Mouse (Mus musculus) neural tube, embryonic 15.5 days (tissue): ENCODE results near the gene Myh14. TPM values are rescaled to one million over a fixed set of nuclear protein-coding genes. Genes with fewer than 3 reads are reported as not detected.

Source experiments
- ATAC-seq: fragments of 200-750 bp; cut with Nextera tagmentation; 2 replicates; pipeline ENCODE4 v1.8.0; 2017; ENCODE audit warnings: mild to moderate bottlenecking, moderate TSS enrichment, moderate library complexity; ENCODE audit not compliant: low FRiP score
- H3K27ac ChIP-seq: fragments of 300-500 bp; sonication (generic); replicated peaks from 2 replicates; pipeline ENCODE4 v1.5.1; 2015; ENCODE audit warnings: mild to moderate bottlenecking, inconsistent platforms
- H3K27me3 ChIP-seq: fragments of 300-500 bp; sonication (generic); replicated peaks from 2 replicates; pipeline ENCODE4 v1.6.1; 2015; ENCODE audit warnings: inconsistent platforms
- H3K36me3 ChIP-seq: fragments of 300-500 bp; sonication (generic); 2 replicates; pipeline ENCODE4 v1.6.1; 2015; ENCODE audit warnings: inconsistent platforms
- H3K4me1 ChIP-seq: fragments of 300-500 bp; sonication (generic); 2 replicates; pipeline ENCODE4 v1.6.1; 2015; ENCODE audit warnings: inconsistent platforms
- H3K4me2 ChIP-seq: fragments of 300-500 bp; sonication (generic); 2 replicates; pipeline ENCODE4 v1.6.1; 2015; ENCODE audit warnings: inconsistent platforms, mild to moderate bottlenecking, moderate library complexity
- H3K4me3 ChIP-seq: fragments of 300-500 bp; sonication (generic); replicated peaks from 2 replicates; pipeline ENCODE4 v1.5.1; 2015; ENCODE audit warnings: mild to moderate bottlenecking, inconsistent platforms
- H3K9ac ChIP-seq: fragments of 300-500 bp; sonication (generic); replicated peaks from 2 replicates; pipeline ENCODE4 v1.6.1; 2015; ENCODE audit warnings: mild to moderate bottlenecking, inconsistent platforms
- H3K9me3 ChIP-seq: fragments of 300-500 bp; sonication (generic); replicated peaks from 2 replicates; pipeline ENCODE4 v1.6.1; 2016; ENCODE audit warnings: inconsistent platforms
- WGBS: fragments of 180-500 bp; shearing (Covaris S2); methylation state at CpG from one replicate; pipeline ENCODE4 v1.1.7; 2015; ENCODE audit warnings: mixed read lengths; 5-methylcytosine and 5-hydroxymethylcytosine counted together
- polyA plus RNA-seq: library from polyadenylated mRNA; unstranded; fragments of >200 nt; fragmentation: Nextera tagmentation; extraction: Ambion mirVana; gene quantifications from 2 replicates; pipeline ENCODE4 v1.2.1, GENCODE M21; 2015

The Myh14 gene
- polyA plus RNA-seq, 1 experiment from 2014 or later, result 4.8 TPM

- no peak for ATAC-seq
- Histone ChIP-seq H3K4me3 (no peak overlapping the region), H3K27me3 (peaks cover 17% of the 10 kb centered on the region), H3K9me3 (no peaks in the 10 kb centered on the region), H3K9ac (no peak overlapping the region), H3K27ac (no peak overlapping the region), H3K4me2 (no peak overlapping the region), H3K4me1 (peaks cover 38% of the 10 kb centered on the region), H3K36me3 (peaks cover 7% of the 10 kb centered on the region; the same call in 1 of the 2 replicates)
- WGBS, result 98% methylated on average over 6 of the region's 6 CpGs
Observed at GRCm38 (mm10) chr7:44596051-44596450, 74.6 kb downstream of the Myh14 start.

GRCm38 (mm10) chr7:44595131-44595561, 75.5 kb downstream of the Myh14 start:
- H3K4me2 ChIP-seq, result no peak overlapping the region
- peaks cover 43% of the 10 kb centered on the region for H3K4me1 ChIP-seq
- no peak overlapping the region; the same call in 1 of the 2 replicates for H3K27ac ChIP-seq
- no peak overlapping the region for H3K9ac ChIP-seq
- WGBS, result 95% methylated on average over 20 of the region's 20 CpGs
- H3K4me3 ChIP-seq, result no peak overlapping the region
- no peak for ATAC-seq
- H3K9me3 ChIP-seq, result no peaks in the 10 kb centered on the region
- H3K27me3 ChIP-seq, result peaks cover 16% of the 10 kb centered on the region
- peaks cover 7% of the 10 kb centered on the region; the same call in 1 of the 2 replicates for H3K36me3 ChIP-seq

- H3K4me2 ChIP-seq, result peak overlapping the region; percentile 90
- WGBS, result 52% methylated on average over 6 of the region's 6 CpGs
- no peak for ATAC-seq
Observed at GRCm38 (mm10) chr7:44594291-44594690, 76.4 kb downstream of the Myh14 start.

GRCm38 (mm10) chr7:44593775-44594174, 76.9 kb downstream of the Myh14 start:
- no peaks in the 10 kb centered on the region for H3K9me3 ChIP-seq
- peak overlapping the region; percentile 73 for H3K4me3 ChIP-seq
- H3K4me1 ChIP-seq, result peaks cover 53% of the 10 kb centered on the region
- H3K4me2 ChIP-seq, result peak overlapping the region; percentile 90
- H3K36me3 ChIP-seq, result peaks cover 7% of the 10 kb centered on the region; the same call in 1 of the 2 replicates
- peaks cover 14% of the 10 kb centered on the region for H3K27me3 ChIP-seq
- H3K27ac ChIP-seq, result peak overlapping the region; percentile 73
- peak; percentile 57 for ATAC-seq
- peak overlapping the region; percentile 56 for H3K9ac ChIP-seq
- WGBS, result under 1% methylated on average over 22 of the region's 22 CpGs

More at GRCm38 (mm10) chr7:44594291-44594690, 76.4 kb downstream of the Myh14 start:
- Histone ChIP-seq H3K27ac (peak overlapping the region; percentile 73), H3K36me3 (peaks cover 7% of the 10 kb centered on the region; the same call in 1 of the 2 replicates), H3K9me3 (no peaks in the 10 kb centered on the region), H3K4me1 (peaks cover 52% of the 10 kb centered on the region), H3K9ac (peak overlapping the region; percentile 56), H3K4me3 (peak overlapping the region; percentile 73), H3K27me3 (peaks cover 14% of the 10 kb centered on the region)

GRCm38 (mm10) chr7:44593051-44593450, 77.6 kb downstream of the Myh14 start:
- Histone ChIP-seq H3K4me3 (peak overlapping the region; percentile 73), H3K9me3 (no peaks in the 10 kb centered on the region), H3K36me3 (peaks cover 7% of the 10 kb centered on the region; the same call in 1 of the 2 replicates), H3K27ac (no peak overlapping the region), H3K27me3 (peaks cover 14% of the 10 kb centered on the region), H3K4me2 (peak overlapping the region; percentile 90), H3K4me1 (peaks cover 58% of the 10 kb centered on the region), H3K9ac (peak overlapping the region; percentile 56)
- WGBS, result under 1% methylated on average over 14 of the region's 15 CpGs
- no peak for ATAC-seq

GRCm38 (mm10) chr7:44591348-44592116, 79.1 kb downstream of the Myh14 start:
- Histone ChIP-seq H3K4me3 (peak overlapping the region; percentile 73), H3K9me3 (no peaks in the 10 kb centered on the region), H3K4me1 (peaks cover 71% of the 10 kb centered on the region), H3K27ac (peak overlapping the region; percentile 81), H3K4me2 (peak overlapping the region; percentile 90), H3K27me3 (peaks cover 14% of the 10 kb centered on the region), H3K36me3 (peaks cover 4% of the 10 kb centered on the region; the same call in 1 of the 2 replicates), H3K9ac (peak overlapping the region; percentile 50)
- WGBS, result under 1% methylated on average over 59 of the region's 60 CpGs
- ATAC-seq, result no peak

GRCm38 (mm10) chr7:44590402-44591347, 80.0 kb downstream of the Myh14 start, which contains the start of gene Kcnc3:
Gene Kcnc3 (plus strand): TSS chr7:44590664.
- peak within 1 kb of the TSS; percentile 90 for H3K4me2 ChIP-seq
- peaks cover 14% of the 10 kb centered on the region for H3K27me3 ChIP-seq
- H3K9me3 ChIP-seq, result no peaks in the 10 kb centered on the region
- peaks cover 76% of the 10 kb centered on the region for H3K4me1 ChIP-seq
- H3K9ac ChIP-seq, result peak within 1 kb of the TSS; percentile 55
- ATAC-seq, result peak; percentile 91
- H3K27ac ChIP-seq, result peak within 1 kb of the TSS; percentile 82
- H3K4me3 ChIP-seq, result peak within 1 kb of the TSS; percentile 73
- WGBS, result under 1% methylated on average over 79 of the region's 80 CpGs
- H3K36me3 ChIP-seq, result peaks cover 4% of the 10 kb centered on the region; the same call in 1 of the 2 replicates

GRCm38 (mm10) chr7:44589946-44590345, 80.7 kb downstream of the Myh14 start:
- Histone ChIP-seq H3K9me3 (no peaks in the 10 kb centered on the region), H3K4me3 (peak overlapping the region; percentile 73), H3K9ac (peak overlapping the region; percentile 55; the same call in 1 of the 2 replicates), H3K27ac (peak overlapping the region; percentile 82), H3K27me3 (peaks cover 17% of the 10 kb centered on the region), H3K4me2 (peak overlapping the region; percentile 90), H3K4me1 (peaks cover 79% of the 10 kb centered on the region), H3K36me3 (no peaks in the 10 kb centered on the region)
- 1% methylated on average over 13 of the region's 13 CpGs for WGBS
- peak; percentile 4; the same call in 1 of the 2 replicates for ATAC-seq

GRCm38 (mm10) chr7:44589149-44589548, 81.5 kb downstream of the Myh14 start:
- peak; percentile 15 for ATAC-seq
- under 1% methylated on average over 32 of the region's 33 CpGs for WGBS
- H3K9me3 ChIP-seq, result no peaks in the 10 kb centered on the region

GRCm38 (mm10) chr7:44588338-44588737, 82.3 kb downstream of the Myh14 start:
- Histone ChIP-seq H3K4me1 (peaks cover 64% of the 10 kb centered on the region), H3K4me3 (peak overlapping the region; percentile 73), H3K36me3 (no peaks in the 10 kb centered on the region), H3K4me2 (peak overlapping the region; percentile 90), H3K9me3 (no peaks in the 10 kb centered on the region), H3K9ac (peak overlapping the region; percentile 55), H3K27ac (peak overlapping the region; percentile 82; the same call in 1 of the 2 replicates), H3K27me3 (peaks cover 17% of the 10 kb centered on the region)
- ATAC-seq, result no peak
- 9% methylated on average over 12 of the region's 12 CpGs for WGBS

More at GRCm38 (mm10) chr7:44589149-44589548, 81.5 kb downstream of the Myh14 start:
- peak overlapping the region; percentile 82 for H3K27ac ChIP-seq
- H3K36me3 ChIP-seq, result no peaks in the 10 kb centered on the region
- H3K27me3 ChIP-seq, result peaks cover 17% of the 10 kb centered on the region
- peak overlapping the region; percentile 73 for H3K4me3 ChIP-seq
- peak overlapping the region; percentile 90 for H3K4me2 ChIP-seq
- H3K4me1 ChIP-seq, result peaks cover 72% of the 10 kb centered on the region
- peak overlapping the region; percentile 55 for H3K9ac ChIP-seq

- H3K4me1 ChIP-seq, result peaks cover 57% of the 10 kb centered on the region
- H3K36me3 ChIP-seq, result no peaks in the 10 kb centered on the region
- no peak overlapping the region for H3K27ac ChIP-seq
- peak overlapping the region; percentile 53 for H3K9ac ChIP-seq
- peaks cover 10% of the 10 kb centered on the region for H3K27me3 ChIP-seq
- H3K4me2 ChIP-seq, result peak overlapping the region; percentile 90
- peak overlapping the region; percentile 73 for H3K4me3 ChIP-seq
- WGBS, result 48% methylated on average over 6 of the region's 6 CpGs
- H3K9me3 ChIP-seq, result no peaks in the 10 kb centered on the region
- ATAC-seq, result no peak
Observed at GRCm38 (mm10) chr7:44587676-44588075, 83.0 kb downstream of the Myh14 start.
